Mouse (Mus musculus): ENCODE measurements around the gene Hus1b. TPM values are rescaled to one million over a fixed set of nuclear protein-coding genes. Genes with fewer than 3 reads are reported as not detected.
A peak's percentile ranks its signal among the peaks of the same experiment; 100 is the strongest.

Gene Hus1b
- not detected in 2 replicates for polyA plus RNA-seq (2015; fragmentation: Nextera tagmentation; extraction: Ambion mirVana)

DNA sequence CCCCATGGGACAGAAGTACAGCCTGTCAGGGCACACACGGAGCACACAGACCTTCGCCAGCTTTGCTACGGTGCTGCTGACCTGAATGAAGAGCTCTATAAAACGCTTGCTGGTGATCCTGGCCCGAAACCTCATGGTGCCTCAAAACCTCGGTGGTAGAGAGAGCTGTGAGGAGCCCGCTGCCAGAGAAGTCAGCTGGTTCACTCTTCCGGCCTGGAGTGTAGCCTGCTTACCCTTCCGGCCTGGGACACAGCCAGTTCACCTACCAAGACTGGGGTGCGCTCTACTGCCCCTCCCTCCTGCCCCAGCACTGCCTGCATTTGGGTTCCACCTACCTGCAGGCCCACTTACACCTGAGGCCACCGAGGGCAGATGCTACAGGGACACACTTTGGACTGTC lies at the start of gene Hus1b:
TSS of gene Hus1b (minus strand) at position 220 of the 400 bp plus-strand sequence.
- no peak within 1 kb of the TSS for H3K4me2 ChIP-seq (replicated peaks; ENCODE audit: low read depth, low read length)
- H3K27ac ChIP-seq (ENCODE audit: low read length), result no peak within 1 kb of the TSS
- no peaks in the 10 kb centered on the region for H3K27me3 ChIP-seq (ENCODE audit: insufficient read depth, low read length)
- no peak within 1 kb of the TSS for H3K9ac ChIP-seq (replicated peaks; ENCODE audit: low read length)
- 93% methylated on average over 11 of the region's 11 CpGs for WGBS
- H3K36me3 ChIP-seq (ENCODE audit: insufficient read depth, low read length), result no peaks in the 10 kb centered on the region
- no peak for ATAC-seq (ENCODE audit: low FRiP score, low TSS enrichment)
- no peaks in the 10 kb centered on the region for H3K9me3 ChIP-seq (ENCODE audit: low read length)
- H3K4me3 ChIP-seq (ENCODE audit: low read length), result no peak within 1 kb of the TSS
- H3K4me1 ChIP-seq (ENCODE audit: insufficient read depth, low read length), result no peaks in the 10 kb centered on the region

DNA sequence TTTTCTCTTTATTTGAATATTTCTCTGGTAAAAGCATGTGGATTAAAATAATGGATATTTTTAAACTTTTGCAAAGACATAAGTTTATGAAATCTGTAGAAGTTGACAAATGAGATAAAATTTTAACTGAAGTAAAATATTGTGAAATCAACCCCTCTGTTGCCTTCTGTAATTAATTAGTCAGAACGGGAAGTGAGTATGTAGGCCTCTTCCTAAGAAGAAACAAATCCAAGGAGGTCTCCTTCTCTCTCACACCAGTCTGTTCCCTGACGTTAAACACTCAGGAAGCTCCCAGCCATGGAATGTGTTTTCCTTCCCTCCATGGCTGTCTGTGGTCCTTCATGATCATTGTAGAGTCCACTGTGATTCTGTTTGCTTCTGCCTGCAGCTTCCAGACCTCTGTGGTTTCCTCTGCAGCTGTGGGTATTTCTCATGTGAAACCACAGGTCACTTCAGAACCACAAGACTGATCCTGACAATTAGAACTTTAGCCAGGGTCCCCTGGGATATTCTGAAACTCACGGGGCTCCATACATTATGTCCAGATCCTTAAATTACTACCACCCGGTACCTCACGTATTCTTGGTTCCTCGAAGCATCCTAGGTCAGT lies 46.8 kb upstream of the Hus1b start:
- Histone ChIP-seq H3K27me3 (ENCODE audit: insufficient read depth, low read length) (peaks cover 4% of the 10 kb centered on the region; the same call in 1 of the 2 replicates), H3K4me2 (replicated peaks; ENCODE audit: low read depth, low read length) (no peak overlapping the region), H3K4me3 (ENCODE audit: low read length) (no peak overlapping the region), H3K27ac (ENCODE audit: low read length) (no peak overlapping the region), H3K9me3 (ENCODE audit: low read length) (no peaks in the 10 kb centered on the region), H3K9ac (replicated peaks; ENCODE audit: low read length) (no peak overlapping the region), H3K4me1 (ENCODE audit: insufficient read depth, low read length) (no peaks in the 10 kb centered on the region), H3K36me3 (ENCODE audit: insufficient read depth, low read length) (no peaks in the 10 kb centered on the region)
- no peak for ATAC-seq (ENCODE audit: low FRiP score, low TSS enrichment)
- 73% methylated on average over 6 of the region's 6 CpGs for WGBS

- Histone ChIP-seq H3K9ac (replicated peaks; ENCODE audit: low read length) (no peak overlapping the region), H3K27ac (ENCODE audit: low read length) (no peak overlapping the region), H3K27me3 (ENCODE audit: insufficient read depth, low read length) (peaks cover 4% of the 10 kb centered on the region; the same call in 1 of the 2 replicates), H3K4me3 (ENCODE audit: low read length) (no peak overlapping the region), H3K9me3 (ENCODE audit: low read length) (no peaks in the 10 kb centered on the region), H3K36me3 (ENCODE audit: insufficient read depth, low read length) (no peaks in the 10 kb centered on the region), H3K4me2 (replicated peaks; ENCODE audit: low read depth, low read length) (no peak overlapping the region), H3K4me1 (ENCODE audit: insufficient read depth, low read length) (no peaks in the 10 kb centered on the region)
- 35% methylated on average over 3 of the region's 3 CpGs for WGBS
- ATAC-seq (ENCODE audit: low FRiP score, low TSS enrichment), result no peak
These were observed 46.3 kb upstream of the Hus1b start for GRCm38 (mm10) chr13:30993819-30994218.

DNA sequence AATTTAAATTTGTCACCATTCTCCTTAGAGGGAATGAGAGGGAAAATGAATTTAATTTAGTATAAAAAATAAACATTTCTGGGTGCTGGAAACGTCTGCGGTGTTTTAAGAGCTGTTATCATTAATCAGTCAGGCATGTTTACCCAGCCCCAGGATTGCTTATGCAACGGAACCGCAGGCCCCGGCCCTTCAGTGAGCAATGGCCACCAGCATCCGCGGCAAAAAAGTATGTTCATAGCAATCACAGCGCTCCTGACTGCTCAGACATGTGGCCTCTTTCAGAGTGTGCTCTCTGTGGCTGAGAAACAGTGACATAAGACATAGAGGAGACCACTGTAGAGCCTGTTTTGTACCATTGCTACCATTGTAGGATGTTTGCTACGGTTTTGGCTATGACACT lies 42.7 kb upstream of the Hus1b start:
- Histone ChIP-seq H3K27ac (ENCODE audit: low read length) (no peak overlapping the region), H3K4me1 (ENCODE audit: insufficient read depth, low read length) (0 out of 2 replicates have a peak, but pooled peaks cover 10% of the 10 kb centered on the region), H3K36me3 (ENCODE audit: insufficient read depth, low read length) (no peaks in the 10 kb centered on the region), H3K9ac (replicated peaks; ENCODE audit: low read length) (no peak overlapping the region), H3K9me3 (ENCODE audit: low read length) (no peaks in the 10 kb centered on the region), H3K4me3 (ENCODE audit: low read length) (no peak overlapping the region), H3K4me2 (replicated peaks; ENCODE audit: low read depth, low read length) (no peak overlapping the region), H3K27me3 (ENCODE audit: insufficient read depth, low read length) (peaks cover 4% of the 10 kb centered on the region; the same call in 1 of the 2 replicates)
- 56% methylated on average over 9 of the region's 9 CpGs for WGBS
- ATAC-seq (ENCODE audit: low FRiP score, low TSS enrichment), result no peak

- peaks cover 4% of the 10 kb centered on the region; the same call in 1 of the 2 replicates for H3K27me3 ChIP-seq (ENCODE audit: insufficient read depth, low read length)
- no peaks in the 10 kb centered on the region for H3K9me3 ChIP-seq (ENCODE audit: low read length)
- no peak overlapping the region for H3K4me3 ChIP-seq (ENCODE audit: low read length)
- no peak overlapping the region for H3K9ac ChIP-seq (replicated peaks; ENCODE audit: low read length)
- H3K27ac ChIP-seq (ENCODE audit: low read length), result no peak overlapping the region
- H3K4me2 ChIP-seq (replicated peaks; ENCODE audit: low read depth, low read length), result no peak overlapping the region
- 79% methylated on average over 10 of the region's 10 CpGs for WGBS
- 0 out of 2 replicates have a peak, but pooled peaks cover 12% of the 10 kb centered on the region for H3K4me1 ChIP-seq (ENCODE audit: insufficient read depth, low read length)
- H3K36me3 ChIP-seq (ENCODE audit: insufficient read depth, low read length), result no peaks in the 10 kb centered on the region
- ATAC-seq (ENCODE audit: low FRiP score, low TSS enrichment), result no peak
These were observed 42.2 kb upstream of the Hus1b start for GRCm38 (mm10) chr13:30989710-30990109.

DNA sequence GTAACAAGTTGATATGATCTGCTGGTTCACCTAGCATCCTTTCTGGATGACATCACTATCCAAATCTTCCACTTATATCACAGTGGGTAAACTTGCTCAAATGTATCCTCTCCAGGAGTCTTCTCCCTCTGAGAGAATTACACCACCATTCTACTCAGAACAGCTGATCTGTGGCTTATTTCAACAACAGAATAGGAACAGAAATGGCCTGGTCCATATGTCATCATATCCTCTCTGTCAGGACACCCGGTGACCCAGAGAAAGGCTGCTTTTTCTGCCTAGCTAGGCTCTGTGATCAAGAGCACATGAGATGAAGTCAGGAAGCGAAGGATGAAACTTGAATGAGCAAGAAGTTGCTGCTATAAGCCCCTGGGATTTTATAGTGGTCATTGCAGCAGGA lies 40.1 kb upstream of the Hus1b start:
- Histone ChIP-seq H3K27me3 (ENCODE audit: insufficient read depth, low read length) (peaks cover under 1% of the 10 kb centered on the region; the same call in 1 of the 2 replicates), H3K4me1 (ENCODE audit: insufficient read depth, low read length) (0 out of 2 replicates have a peak, but pooled peaks cover 12% of the 10 kb centered on the region), H3K27ac (ENCODE audit: low read length) (no peak overlapping the region), H3K36me3 (ENCODE audit: insufficient read depth, low read length) (no peaks in the 10 kb centered on the region), H3K9me3 (ENCODE audit: low read length) (no peaks in the 10 kb centered on the region), H3K9ac (replicated peaks; ENCODE audit: low read length) (no peak overlapping the region), H3K4me3 (ENCODE audit: low read length) (no peak overlapping the region), H3K4me2 (replicated peaks; ENCODE audit: low read depth, low read length) (no peak overlapping the region)
- no peak for ATAC-seq (ENCODE audit: low FRiP score, low TSS enrichment)
- 83% methylated on average over 2 of the region's 2 CpGs for WGBS

GRCm38 (mm10) chr13:30986934-30987455 lies 39.4 kb upstream of the Hus1b start:
- H3K27me3 ChIP-seq (ENCODE audit: insufficient read depth, low read length), result no peaks in the 10 kb centered on the region
- WGBS, result 74% methylated on average over 10 of the region's 10 CpGs

DNA sequence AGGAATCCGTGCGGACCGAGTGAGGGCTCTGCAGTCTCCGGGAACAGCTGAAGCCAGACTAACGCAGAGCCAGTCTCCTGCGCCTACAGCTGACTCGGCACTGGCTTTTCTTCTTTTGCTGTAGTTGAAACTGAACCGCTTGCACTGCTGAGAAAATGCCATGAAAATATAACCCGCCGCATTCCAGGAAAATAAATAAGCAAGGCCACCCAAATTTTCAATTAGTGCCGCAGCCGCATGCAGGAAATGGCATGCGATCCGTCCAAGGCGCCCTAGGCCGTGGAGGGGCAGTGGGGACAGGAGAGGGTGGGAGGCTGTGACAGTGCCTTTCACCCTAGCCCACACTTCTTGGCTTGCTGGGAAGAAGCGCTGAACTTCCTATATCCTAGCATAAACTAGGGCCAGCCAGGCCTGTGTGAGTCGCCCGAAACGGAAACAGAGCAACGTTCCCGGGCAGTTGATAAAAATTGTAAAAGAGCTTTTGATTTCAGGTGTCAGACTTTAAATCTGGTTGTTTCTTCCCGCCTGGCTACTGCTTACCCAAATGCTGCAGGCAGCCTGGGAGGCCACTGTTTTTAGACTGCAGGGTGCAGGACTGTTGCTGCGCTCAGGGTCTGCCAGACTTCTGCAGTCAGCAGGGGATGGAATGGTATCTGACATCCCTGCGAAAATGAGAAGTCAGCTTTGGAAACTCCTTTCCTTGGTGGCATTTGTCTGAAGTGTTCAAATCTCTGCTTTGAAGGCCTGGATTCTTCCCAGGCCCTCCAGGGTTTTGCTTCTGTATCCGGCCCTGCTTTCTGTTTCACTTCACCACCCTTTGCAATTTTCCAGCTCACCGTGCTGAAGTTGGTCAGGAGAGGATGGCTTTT lies 38.3 kb upstream of the Hus1b start:
- Histone ChIP-seq H3K27ac (ENCODE audit: low read length) (peak overlapping the region; percentile 23; the same call in 1 of the 2 replicates), H3K9me3 (ENCODE audit: low read length) (no peaks in the 10 kb centered on the region), H3K4me3 (ENCODE audit: low read length) (peak overlapping the region; percentile 42), H3K27me3 (ENCODE audit: insufficient read depth, low read length) (no peaks in the 10 kb centered on the region), H3K4me1 (ENCODE audit: insufficient read depth, low read length) (0 out of 2 replicates have a peak, but pooled peaks cover 12% of the 10 kb centered on the region), H3K36me3 (ENCODE audit: insufficient read depth, low read length) (no peaks in the 10 kb centered on the region), H3K9ac (replicated peaks; ENCODE audit: low read length) (peak overlapping the region; percentile 36), H3K4me2 (replicated peaks; ENCODE audit: low read depth, low read length) (peak overlapping the region; percentile 68)
- peak; percentile 70; the same call in 1 of the 2 replicates for ATAC-seq (ENCODE audit: low FRiP score, low TSS enrichment)
- 16% methylated on average over 27 of the region's 27 CpGs for WGBS

More at GRCm38 (mm10) chr13:30986934-30987455, 39.4 kb upstream of the Hus1b start:
- H3K4me3 ChIP-seq (ENCODE audit: low read length), result no peak overlapping the region
- H3K4me2 ChIP-seq (replicated peaks; ENCODE audit: low read depth, low read length), result no peak overlapping the region
- no peak overlapping the region for H3K9ac ChIP-seq (replicated peaks; ENCODE audit: low read length)
- no peak for ATAC-seq (ENCODE audit: low FRiP score, low TSS enrichment)
- 0 out of 2 replicates have a peak overlapping the region, but pooled peaks have one; percentile 9 for H3K27ac ChIP-seq (ENCODE audit: low read length)
- no peaks in the 10 kb centered on the region for H3K36me3 ChIP-seq (ENCODE audit: insufficient read depth, low read length)
- no peaks in the 10 kb centered on the region for H3K9me3 ChIP-seq (ENCODE audit: low read length)
- 0 out of 2 replicates have a peak, but pooled peaks cover 12% of the 10 kb centered on the region for H3K4me1 ChIP-seq (ENCODE audit: insufficient read depth, low read length)

GRCm38 (mm10) chr13:30985275-30985597 lies 37.7 kb upstream of the Hus1b start:
- Histone ChIP-seq H3K27ac (ENCODE audit: low read length) (no peak overlapping the region), H3K36me3 (ENCODE audit: insufficient read depth, low read length) (no peaks in the 10 kb centered on the region), H3K4me2 (replicated peaks; ENCODE audit: low read depth, low read length) (peak overlapping the region; percentile 68), H3K9ac (replicated peaks; ENCODE audit: low read length) (peak overlapping the region; percentile 36), H3K4me3 (ENCODE audit: low read length) (peak overlapping the region; percentile 42), H3K27me3 (ENCODE audit: insufficient read depth, low read length) (no peaks in the 10 kb centered on the region), H3K4me1 (ENCODE audit: insufficient read depth, low read length) (0 out of 2 replicates have a peak, but pooled peaks cover 12% of the 10 kb centered on the region), H3K9me3 (ENCODE audit: low read length) (no peaks in the 10 kb centered on the region)
- no peak for ATAC-seq (ENCODE audit: low FRiP score, low TSS enrichment)
- WGBS, result 21% methylated on average over 13 of the region's 13 CpGs
